Mouse (Mus musculus) retina, adult 2 months (tissue): Measurements from ENCODE around the gene Enkur.
A peak's percentile ranks its signal among the peaks of the same experiment; 100 is the strongest.

ENCODE experiments used
- DNase-seq: peaks from one replicate; pipeline ENCODE4 v3.0.0-alpha.2; 2012; ENCODE audit warnings: low read depth, low spot score

Enkur gene

DNA sequence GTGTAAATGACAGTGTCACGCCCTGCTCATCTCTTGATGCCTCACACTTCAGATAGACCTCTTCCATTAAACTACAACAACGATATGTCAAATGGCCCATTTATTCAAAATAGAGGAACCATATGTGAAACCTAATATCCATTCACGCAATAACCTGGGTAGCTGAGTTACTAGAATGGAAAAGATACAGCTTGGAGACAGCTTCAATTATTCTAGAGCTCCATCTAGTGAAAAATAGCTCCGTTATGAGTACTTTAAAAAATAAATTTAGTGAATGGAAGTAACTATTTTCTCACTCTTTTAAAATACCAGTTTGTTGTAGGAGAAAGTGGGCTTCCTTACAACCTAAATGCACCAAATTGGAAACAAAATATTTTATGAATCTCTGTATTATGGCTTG, 16.6 kb downstream of the Enkur start:
- no peak for DNase-seq

DNA sequence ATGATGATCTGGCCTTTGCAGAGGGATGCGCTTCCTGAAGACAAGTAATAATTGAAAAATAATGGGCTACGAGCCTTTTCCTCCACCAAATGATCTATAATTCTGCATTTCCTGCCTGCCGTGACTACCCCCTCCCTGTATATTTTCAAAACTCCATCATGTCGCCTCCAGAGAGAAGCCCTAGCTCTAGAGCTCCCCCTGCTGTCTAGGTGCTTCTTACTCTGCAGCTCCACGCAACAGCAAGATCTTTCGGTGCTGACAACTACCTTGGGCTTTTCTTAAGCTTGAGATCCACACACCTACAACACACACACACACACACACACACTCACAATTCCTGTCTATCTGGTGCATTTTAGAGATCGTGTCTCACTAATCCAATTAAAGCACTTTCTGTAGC, 17.6 kb downstream of the Enkur start:
- DNase-seq: peak; percentile 15

GRCm38 (mm10) chr2:21182811-21183210, 22.4 kb downstream of the Enkur start:
- DNase-seq: no peak

- DNase-seq: no peak
Observed at GRCm38 (mm10) chr2:21179136-21179535, 26.0 kb downstream of the Enkur start.

DNA sequence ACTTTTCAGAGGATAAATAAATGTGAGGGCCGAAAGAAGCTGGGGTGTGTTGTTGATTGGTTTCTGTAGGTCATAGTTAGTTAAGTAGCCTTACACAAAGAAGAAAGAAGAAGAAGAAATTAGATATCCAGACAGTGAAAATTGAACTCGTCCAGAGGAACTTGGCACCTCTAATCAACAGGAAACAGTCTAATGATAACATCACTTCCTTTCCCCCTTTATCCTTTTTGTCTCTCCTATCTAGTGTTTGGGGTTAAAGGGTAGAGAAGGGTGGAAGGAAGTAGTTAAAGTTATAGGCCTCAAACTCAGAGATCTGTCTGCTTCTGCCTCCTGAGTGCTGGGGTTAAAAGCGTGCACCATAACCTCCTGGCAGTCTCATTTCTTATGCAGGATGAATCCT, 32.4 kb downstream of the Enkur start:
- DNase-seq: no peak

DNA sequence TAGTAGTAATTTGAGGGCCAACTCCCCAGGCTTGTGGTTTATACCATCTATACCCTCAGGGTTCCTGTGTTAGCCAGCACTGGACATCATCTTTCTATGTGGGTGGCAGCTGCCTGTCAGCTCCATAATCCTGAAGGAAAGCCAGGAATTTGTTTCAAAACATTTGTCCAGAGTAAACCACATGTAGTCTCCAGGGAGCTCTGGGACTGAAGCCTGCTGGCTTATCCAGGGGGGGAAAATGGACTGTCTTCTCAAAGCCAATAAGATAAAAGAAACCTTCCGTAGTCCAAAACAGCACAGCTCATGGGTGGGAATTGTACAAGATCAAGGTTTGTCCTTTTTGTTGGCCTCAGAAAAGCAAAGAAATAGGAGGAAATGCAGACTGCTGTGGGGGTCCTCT, 37.2 kb downstream of the Enkur start:
- DNase-seq: no peak

DNA sequence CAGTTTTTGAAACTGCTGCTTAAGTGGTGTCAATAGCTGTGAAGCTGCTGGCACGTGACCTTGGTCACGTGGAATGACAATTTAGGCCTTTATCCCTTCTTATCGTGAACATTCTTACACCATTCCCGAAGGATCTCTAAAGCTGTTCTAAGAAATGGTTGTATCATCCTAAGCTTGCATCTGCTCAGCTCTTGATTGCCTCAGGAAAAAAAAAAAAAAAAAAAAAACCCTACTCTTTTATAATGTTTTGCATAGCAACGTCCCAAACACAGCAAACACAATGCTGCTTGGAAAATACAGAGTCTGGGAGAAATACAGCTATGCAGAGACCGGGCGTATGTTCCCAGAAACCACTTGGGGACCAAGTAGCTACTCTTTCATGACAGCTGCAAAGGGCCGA, 40.9 kb downstream of the Enkur start:
- no peak for DNase-seq

- DNase-seq: no peak
Observed at GRCm38 (mm10) chr2:21153469-21153868, 51.7 kb downstream of the Enkur start.

DNA sequence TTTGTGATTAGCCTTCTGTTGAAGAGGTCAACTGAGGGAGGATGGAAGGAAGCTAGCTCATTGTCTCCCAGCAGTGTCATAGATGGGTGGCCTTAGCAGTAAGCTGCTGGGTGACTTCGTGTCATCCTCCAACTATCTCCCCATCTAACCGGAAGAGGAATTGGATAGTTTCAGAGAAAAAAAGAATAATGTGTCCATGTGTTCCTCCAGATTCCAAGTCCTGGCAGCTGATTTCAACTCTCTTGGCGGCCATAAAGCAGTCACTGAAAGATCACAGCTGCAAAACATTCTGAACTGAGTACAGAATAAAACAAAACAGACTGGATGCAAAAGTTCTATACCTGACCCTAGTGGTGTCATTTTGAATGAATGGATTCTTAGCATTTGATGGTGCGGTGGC, 58.0 kb downstream of the Enkur start:
- no peak for DNase-seq

DNA sequence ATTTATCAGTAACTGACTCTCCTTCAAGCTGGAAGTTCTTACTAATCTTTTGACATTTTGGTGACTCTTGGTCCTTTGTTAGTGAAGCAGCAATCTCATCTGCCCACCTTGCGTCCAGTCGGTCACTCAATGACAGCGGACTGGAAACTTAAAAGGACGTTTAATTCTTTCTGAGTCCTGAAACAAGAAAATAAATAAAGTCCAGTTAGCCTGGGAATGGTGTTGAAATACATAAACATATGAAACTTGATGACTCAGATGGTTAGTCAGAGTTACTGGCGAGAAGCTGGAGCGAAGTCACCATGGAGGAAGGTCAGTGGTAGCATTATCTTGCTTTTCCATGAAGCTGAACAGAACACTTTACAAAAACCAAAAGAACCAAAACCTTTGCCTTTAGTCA, 58.7 kb downstream of the Enkur start:
- no peak for DNase-seq

GRCm38 (mm10) chr2:21142616-21143015, 62.5 kb downstream of the Enkur start:
- no peak for DNase-seq

DNA sequence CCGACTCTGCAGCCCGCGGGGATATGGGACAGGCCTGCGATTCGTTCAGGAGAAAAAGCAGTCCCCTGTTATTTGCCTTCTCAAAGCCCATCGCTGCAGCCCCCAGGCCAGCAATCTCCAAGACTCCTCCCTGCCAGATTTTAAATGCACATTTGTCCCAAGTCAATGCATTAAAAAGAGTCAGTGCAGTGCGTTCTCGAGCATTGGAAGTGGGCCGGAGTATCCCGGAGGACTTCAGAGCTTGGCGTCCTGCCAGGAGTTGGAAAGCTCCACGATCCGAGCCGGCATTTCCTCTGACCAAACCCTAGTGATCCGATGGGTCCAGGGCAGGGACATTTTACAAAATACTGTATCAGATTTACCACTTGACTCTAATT, 63.0 kb downstream of the Enkur start:
- peak; percentile 15 for DNase-seq

DNA sequence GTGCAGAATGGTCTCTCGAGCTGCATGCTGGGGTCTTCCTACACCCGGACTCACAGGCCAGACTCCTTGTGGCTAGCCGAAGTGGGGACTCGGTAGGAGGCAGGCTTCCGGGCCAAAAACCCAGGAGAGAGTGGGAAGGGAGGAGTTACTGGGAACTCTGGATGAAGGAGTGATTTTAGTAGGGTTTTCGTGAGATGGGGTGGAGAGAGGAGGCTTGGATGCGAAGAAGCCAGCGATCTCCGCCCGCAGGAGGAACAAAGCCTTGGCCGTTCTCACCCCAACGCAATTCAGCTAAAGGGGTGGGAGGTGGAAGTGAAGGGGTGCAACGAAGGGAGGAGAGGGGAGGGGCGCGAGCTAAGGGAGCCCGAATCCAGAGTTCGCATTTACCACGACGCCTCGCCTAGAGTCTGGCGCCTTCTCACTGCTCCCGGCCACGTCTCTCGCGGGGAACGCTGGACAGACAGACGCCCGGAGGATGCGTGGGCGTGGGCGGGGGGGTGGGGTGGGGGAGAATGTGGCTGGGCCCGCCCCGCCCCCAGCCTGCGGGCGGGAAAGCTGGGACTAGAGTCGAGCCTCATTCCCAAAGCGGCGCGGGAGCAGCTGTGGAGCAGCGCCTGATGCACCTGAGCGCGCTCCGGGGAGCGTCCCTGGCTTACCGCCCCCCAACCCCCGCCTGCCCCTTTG, 63.5 kb downstream of the Enkur start:
- no peak for DNase-seq

DNA sequence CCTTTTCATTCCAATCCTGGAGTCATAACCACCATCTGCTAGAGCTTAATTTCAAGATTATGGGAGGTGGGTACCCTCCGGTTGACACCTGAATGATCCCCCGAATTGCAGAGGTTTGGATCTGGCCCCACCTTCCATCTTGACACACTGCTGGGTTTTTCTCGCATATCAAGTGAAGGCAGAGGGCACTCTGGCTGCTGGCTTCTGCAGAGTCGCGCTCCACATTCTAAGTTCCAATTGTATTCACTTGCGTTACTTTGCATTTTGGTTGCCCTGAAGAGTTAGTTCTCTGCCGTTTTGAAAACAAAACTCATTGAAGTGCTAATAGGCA, 64.0 kb downstream of the Enkur start:
- no peak for DNase-seq
